Mouse (Mus musculus) midbrain, postnatal 0 days (tissue): ENCODE measurements around the gene Ufsp2. TPM values are rescaled to one million over a fixed set of nuclear protein-coding genes. Genes with fewer than 3 reads are reported as not detected.

Source experiments
- ATAC-seq: fragments of 200-750 bp; cut with Nextera tagmentation; 2 replicates; pipeline ENCODE4 v1.8.0; 2017; ENCODE audit warnings: moderate number of reproducible peaks, mild to moderate bottlenecking, moderate TSS enrichment, moderate library complexity; ENCODE audit not compliant: low FRiP score
- DNase-seq: peaks from one replicate; pipeline ENCODE4 v3.0.0-alpha.2; 2015; ENCODE audit warnings: low spot score
- H3K27ac ChIP-seq: fragments of 300-500 bp; sonication (generic); 2 replicates; pipeline ENCODE4 v1.5.1; 2014; ENCODE audit warnings: low read depth, mild to moderate bottlenecking, low read length, mixed read lengths
- H3K27me3 ChIP-seq: fragments of 300-500 bp; sonication (generic); 2 replicates; pipeline ENCODE4 v1.6.1; 2014; ENCODE audit warnings: low read length, control low read depth, mixed read lengths; ENCODE audit not compliant: insufficient read depth
- H3K36me3 ChIP-seq: fragments of 300-500 bp; sonication (generic); 2 replicates; pipeline ENCODE4 v1.6.1; 2014; ENCODE audit warnings: low read length, control low read depth, mixed read lengths; ENCODE audit not compliant: insufficient read depth
- H3K4me1 ChIP-seq: fragments of 300-500 bp; sonication (generic); 2 replicates; pipeline ENCODE4 v1.6.1; 2014; ENCODE audit warnings: mild to moderate bottlenecking, control low read depth, antibody characterized with exemption, low read length, mixed read lengths; ENCODE audit not compliant: insufficient read depth
- H3K4me2 ChIP-seq: fragments of 300-500 bp; sonication (generic); 2 replicates; pipeline ENCODE4 v1.6.1; 2014; ENCODE audit warnings: low read depth, mild to moderate bottlenecking, low read length, mixed read lengths; ENCODE audit not compliant: poor library complexity, severe bottlenecking
- H3K4me3 ChIP-seq: fragments of 300-500 bp; sonication (generic); 2 replicates; pipeline ENCODE4 v1.5.1; 2014; ENCODE audit warnings: low read depth, mild to moderate bottlenecking, low read length, moderate library complexity
- H3K9ac ChIP-seq: fragments of 300-500 bp; sonication (generic); replicated peaks from 2 replicates; pipeline ENCODE4 v1.6.1; 2014; ENCODE audit warnings: mild to moderate bottlenecking, low read length, moderate library complexity, mixed read lengths; ENCODE audit not compliant: poor library complexity, severe bottlenecking
- H3K9me3 ChIP-seq: fragments of 300-500 bp; sonication (generic); 2 replicates; pipeline ENCODE4 v1.6.1; 2016; ENCODE audit warnings: low read length, control low read depth
- CTCF ChIP-seq: IDR thresholded peaks from 2 replicates; pipeline ENCODE4 v1.5.1; 2016; ENCODE audit warnings: antibody characterized with exemption, mild to moderate bottlenecking
- WGBS: fragments of 180-500 bp; shearing (Covaris S2); extraction: QIAGEN DNeasy Blood & Tissue Kit; methylation state at CpG from one replicate; pipeline ENCODE4 v1.1.7; 2014; 5-methylcytosine and 5-hydroxymethylcytosine counted together
- polyA plus RNA-seq: library from polyadenylated mRNA; unstranded; fragments of >200 nt; fragmentation: Nextera tagmentation; extraction: Ambion mirVana; gene quantifications from 2 replicates; pipeline ENCODE4 v1.2.1, GENCODE M21; 2015
- total RNA-seq: library from RNA; depleted of rRNA; stranded (reverse); fragments of >200 nt; gene quantifications from 2 replicates; pipeline ENCODE4 v1.2.3, GENCODE M21; 2014; rRNA removed

The Ufsp2 gene
- total and polyA plus RNA-seq, 2 experiments from 2014 or later = 44.6 to 51.9 TPM

GRCm38 (mm10) chr8:46036217-46036616 lies 60.9 kb downstream of the Ufsp2 start:
- no peak for TF ChIP-seq CTCF
- no peak overlapping the region for H3K4me2 ChIP-seq
- no peak overlapping the region for H3K27ac ChIP-seq
- 64% methylated on average over 11 of the region's 11 CpGs for WGBS
- peaks cover 13% of the 10 kb centered on the region for H3K36me3 ChIP-seq
- H3K4me3 ChIP-seq = no peak overlapping the region
- H3K27me3 ChIP-seq = no peaks in the 10 kb centered on the region
- DNase-seq (no peak), ATAC-seq (no peak)
- H3K4me1 ChIP-seq = no peaks in the 10 kb centered on the region
- H3K9ac ChIP-seq = no peak overlapping the region
- no peaks in the 10 kb centered on the region for H3K9me3 ChIP-seq

DNA sequence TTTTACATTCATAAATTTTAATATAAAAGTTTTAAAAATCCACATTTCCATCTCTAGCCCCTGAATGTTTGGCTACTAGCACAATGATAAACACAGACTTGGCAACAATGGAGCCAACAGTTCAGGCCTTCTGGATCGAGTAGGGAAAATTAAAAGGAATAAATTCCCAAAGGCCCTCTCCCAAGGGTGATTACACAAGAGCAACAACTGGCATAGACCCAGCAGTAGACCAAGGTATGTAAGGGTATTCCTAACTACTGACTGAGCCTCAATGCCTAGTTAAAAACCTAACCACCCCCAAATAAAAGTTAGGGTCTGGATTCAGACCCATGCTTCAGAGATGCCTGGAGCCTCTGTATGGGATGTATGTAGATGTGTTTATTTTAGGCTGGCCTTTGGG lies 64.3 kb downstream of the Ufsp2 start:
- DNase-seq = no peak
- no peak overlapping the region for H3K4me2 ChIP-seq
- H3K27ac ChIP-seq = no peak overlapping the region
- ATAC-seq = no peak
- H3K27me3 ChIP-seq = no peaks in the 10 kb centered on the region
- H3K4me3 ChIP-seq = no peak overlapping the region
- no peak overlapping the region for H3K9ac ChIP-seq
- WGBS = 63% methylated on average over 1 of the region's 1 CpGs
- peaks cover 21% of the 10 kb centered on the region for H3K36me3 ChIP-seq
- no peaks in the 10 kb centered on the region for H3K4me1 ChIP-seq
- TF ChIP-seq CTCF = no peak
- no peaks in the 10 kb centered on the region for H3K9me3 ChIP-seq

- Histone ChIP-seq H3K9me3 (no peaks in the 10 kb centered on the region), H3K27me3 (no peaks in the 10 kb centered on the region), H3K27ac (no peak overlapping the region), H3K4me3 (no peak overlapping the region), H3K36me3 (peaks cover 23% of the 10 kb centered on the region), H3K4me1 (no peaks in the 10 kb centered on the region), H3K4me2 (no peak overlapping the region), H3K9ac (no peak overlapping the region)
- peak; percentile 2 for DNase-seq
- no peak for TF ChIP-seq CTCF
- no peak for ATAC-seq
- 70% methylated on average over 13 of the region's 13 CpGs for WGBS
Observed at GRCm38 (mm10) chr8:46040260-46040659, 64.9 kb downstream of the Ufsp2 start.

Other genes starting within 250 kb of the Ufsp2 start
- 6.6 and 10.7 TPM in 2 replicates for gene Pdlim3, start 90.1 kb upstream of the Ufsp2 start, total RNA-seq
- gene Pdlim3, start 90.1 kb upstream of the Ufsp2 start, polyA plus RNA-seq = 9.8 and 11.3 TPM in 2 replicates
- gene Ccdc110, start 40.9 kb upstream of the Ufsp2 start, total RNA-seq = 0.16 TPM in 1 of 2 replicates, not detected in the other
- gene Ccdc110, start 40.9 kb upstream of the Ufsp2 start, polyA plus RNA-seq = 0.07 and 0.10 TPM in 2 replicates
- 1.9 and 3.4 TPM in 2 replicates for gene 1700029J07Rik, start 276 bp upstream of the Ufsp2 start, total RNA-seq
- gene 1700029J07Rik, start 276 bp upstream of the Ufsp2 start, polyA plus RNA-seq = 3.9 and 5.1 TPM in 2 replicates
- gene Lrp2bp, start 23.8 kb downstream of the Ufsp2 start, total RNA-seq = 0.27 and 1.0 TPM in 2 replicates
- 0.17 and 0.35 TPM in 2 replicates for gene Lrp2bp, start 23.8 kb downstream of the Ufsp2 start, polyA plus RNA-seq
- gene Ankrd37, start 30.2 kb downstream of the Ufsp2 start, total RNA-seq = 4.3 and 13.8 TPM in 2 replicates
- gene Ankrd37, start 30.2 kb downstream of the Ufsp2 start, polyA plus RNA-seq = 13.4 and 15.4 TPM in 2 replicates
- 17.7 and 20.8 TPM in 2 replicates for gene Cfap97, start 176.2 kb downstream of the Ufsp2 start, total RNA-seq
- 27.6 and 32.1 TPM in 2 replicates for gene Cfap97, start 176.2 kb downstream of the Ufsp2 start, polyA plus RNA-seq
- 42.9 and 50.3 TPM in 2 replicates for gene Snx25, start 176.6 kb downstream of the Ufsp2 start, total RNA-seq
- 8.7 and 10.5 TPM in 2 replicates for gene Snx25, start 176.6 kb downstream of the Ufsp2 start, polyA plus RNA-seq
- gene Slc25a4, start 235.8 kb downstream of the Ufsp2 start, total RNA-seq = 1,005 and 1,051 TPM in 2 replicates
- 1,140 and 1,170 TPM in 2 replicates for gene Slc25a4, start 235.8 kb downstream of the Ufsp2 start, polyA plus RNA-seq